Mouse (Mus musculus) forelimb bud, embryonic 11.5 days (tissue): Measurements from ENCODE around the gene Ssr3.
A peak's percentile ranks its signal among the peaks of the same experiment; 100 is the strongest.

Source experiments
- DNase-seq: peaks from one replicate; pipeline ENCODE4 v3.0.0-alpha.2; 2012; ENCODE audit warnings: low read depth, low spot score

Ssr3 gene

DNA sequence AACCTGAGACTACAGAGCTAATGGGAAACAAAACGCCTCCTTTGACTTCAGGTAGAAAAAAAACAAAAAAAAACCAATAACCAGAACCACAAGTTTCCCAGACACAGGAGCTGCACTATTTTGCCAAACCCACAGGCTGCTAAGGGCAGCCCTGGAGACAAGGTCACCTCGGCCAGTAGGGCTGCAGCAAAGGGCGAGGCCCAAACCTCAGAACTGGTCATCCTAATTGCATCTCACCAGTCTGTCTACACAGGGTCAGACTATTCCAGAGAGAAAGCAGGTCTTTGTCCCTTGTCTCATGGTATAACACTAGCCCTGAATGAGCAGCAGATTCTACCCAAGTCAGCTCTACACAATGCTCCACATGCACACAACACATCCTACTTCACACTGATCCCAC is 17.7 kb downstream of the Ssr3 start:
- DNase-seq, result no peak

DNA sequence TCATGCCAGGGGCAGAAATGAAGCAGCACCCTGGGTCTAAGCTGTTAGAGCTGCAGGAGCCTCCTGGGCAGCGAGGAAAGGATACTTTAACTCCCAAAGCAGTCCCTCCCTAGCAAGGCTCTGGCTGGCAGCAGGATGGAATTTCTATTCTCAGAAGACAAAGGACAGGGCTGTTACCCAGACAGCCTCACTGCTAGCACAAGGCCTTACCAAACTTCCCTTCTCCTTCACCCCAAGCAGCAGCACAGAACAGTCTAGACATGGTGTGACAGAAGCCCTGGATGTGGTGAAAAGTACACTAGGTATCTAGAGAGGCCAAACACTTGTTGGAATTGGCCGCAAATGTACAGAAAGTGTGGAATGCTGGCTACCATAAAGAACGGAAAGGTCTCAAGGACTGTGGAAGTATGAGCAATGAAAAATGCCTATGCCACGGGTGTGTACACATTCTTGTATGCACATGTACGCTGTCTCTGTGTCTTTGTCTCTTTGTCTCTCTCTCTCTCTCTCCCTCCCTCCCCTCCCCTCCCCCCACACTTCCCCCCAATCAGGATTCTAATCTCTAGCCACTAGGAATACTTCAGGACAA is 18.7 kb downstream of the Ssr3 start:
- DNase-seq, result no peak

DNA sequence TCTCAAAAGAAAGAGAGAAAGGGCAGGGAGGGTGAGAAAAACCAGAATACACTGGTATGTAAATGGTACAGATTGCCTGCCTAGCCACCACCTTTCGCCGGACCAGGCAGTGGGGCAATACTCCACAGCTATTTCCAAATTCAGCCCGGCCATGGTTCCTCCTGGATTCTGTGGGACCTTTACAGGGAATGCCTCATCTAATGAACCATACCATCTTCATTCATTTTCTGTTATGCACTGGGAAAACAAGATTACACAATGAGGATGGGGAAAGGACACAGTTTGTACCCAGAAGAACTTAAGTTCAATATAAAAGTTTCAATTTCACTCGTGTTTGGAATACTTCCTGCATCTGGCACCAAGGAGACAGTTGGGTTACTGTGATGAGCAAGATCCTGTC is 19.9 kb downstream of the Ssr3 start:
- no peak for DNase-seq

GRCm38 (mm10) chr3:65367944-65368343 is 24.5 kb downstream of the Ssr3 start:
- DNase-seq, result no peak

DNA sequence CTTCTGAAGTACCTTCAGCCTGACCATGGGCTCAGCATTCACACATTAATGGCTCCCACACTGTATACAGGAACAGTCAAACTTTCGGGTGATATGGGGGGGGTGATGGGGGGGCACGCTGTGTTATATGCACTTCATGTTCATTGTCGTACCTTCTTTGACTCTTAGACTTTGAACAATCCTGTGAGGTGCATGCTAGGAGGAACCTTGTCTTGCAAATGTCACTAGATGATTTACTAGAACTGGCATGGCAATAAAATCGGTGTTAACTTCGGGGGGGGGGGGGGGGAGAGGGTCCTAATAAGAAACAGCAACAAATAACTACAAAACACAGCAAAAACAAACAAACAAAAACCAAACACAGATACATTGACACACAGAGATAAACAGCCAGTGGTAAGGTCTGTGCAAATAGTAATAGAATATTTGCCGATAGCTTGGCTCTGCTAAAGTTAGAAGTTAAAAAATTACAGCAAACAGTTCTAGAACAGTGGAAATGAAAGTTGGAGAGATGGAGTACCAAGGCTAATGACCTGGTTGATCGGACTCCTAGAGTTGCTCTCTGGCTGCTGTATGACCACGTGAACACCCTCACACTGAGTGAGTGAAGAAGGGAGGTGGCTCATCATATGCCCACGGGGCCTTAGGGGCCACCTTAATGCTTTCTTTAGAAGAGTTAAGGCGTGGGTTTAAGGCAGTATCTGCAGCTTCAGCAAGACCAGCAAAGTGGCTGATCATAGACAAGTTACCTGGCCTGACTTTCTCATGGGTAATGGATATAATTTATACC is 26.3 kb downstream of the Ssr3 start:
- no peak for DNase-seq

DNA sequence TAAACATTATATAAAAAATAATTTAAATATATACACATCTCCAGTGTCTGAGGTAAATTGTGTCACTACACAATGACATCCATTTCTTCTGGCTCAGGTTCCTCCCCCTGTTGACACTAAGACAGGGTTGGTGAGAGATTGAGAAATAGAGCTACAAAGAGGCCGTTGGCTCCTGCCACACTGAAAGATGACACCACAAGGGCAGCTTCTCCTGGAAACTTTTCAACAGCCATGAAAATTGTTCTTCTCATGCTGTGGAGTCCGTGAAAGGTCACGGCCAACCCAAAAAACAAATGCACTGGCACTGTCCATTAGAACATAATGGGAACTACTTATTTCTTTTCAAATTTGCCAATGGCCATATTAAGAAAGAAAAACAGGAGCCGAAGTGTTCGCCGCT is 27.2 kb downstream of the Ssr3 start:
- DNase-seq, result no peak

GRCm38 (mm10) chr3:65363438-65363837 is 29.0 kb downstream of the Ssr3 start:
- no peak for DNase-seq

DNA sequence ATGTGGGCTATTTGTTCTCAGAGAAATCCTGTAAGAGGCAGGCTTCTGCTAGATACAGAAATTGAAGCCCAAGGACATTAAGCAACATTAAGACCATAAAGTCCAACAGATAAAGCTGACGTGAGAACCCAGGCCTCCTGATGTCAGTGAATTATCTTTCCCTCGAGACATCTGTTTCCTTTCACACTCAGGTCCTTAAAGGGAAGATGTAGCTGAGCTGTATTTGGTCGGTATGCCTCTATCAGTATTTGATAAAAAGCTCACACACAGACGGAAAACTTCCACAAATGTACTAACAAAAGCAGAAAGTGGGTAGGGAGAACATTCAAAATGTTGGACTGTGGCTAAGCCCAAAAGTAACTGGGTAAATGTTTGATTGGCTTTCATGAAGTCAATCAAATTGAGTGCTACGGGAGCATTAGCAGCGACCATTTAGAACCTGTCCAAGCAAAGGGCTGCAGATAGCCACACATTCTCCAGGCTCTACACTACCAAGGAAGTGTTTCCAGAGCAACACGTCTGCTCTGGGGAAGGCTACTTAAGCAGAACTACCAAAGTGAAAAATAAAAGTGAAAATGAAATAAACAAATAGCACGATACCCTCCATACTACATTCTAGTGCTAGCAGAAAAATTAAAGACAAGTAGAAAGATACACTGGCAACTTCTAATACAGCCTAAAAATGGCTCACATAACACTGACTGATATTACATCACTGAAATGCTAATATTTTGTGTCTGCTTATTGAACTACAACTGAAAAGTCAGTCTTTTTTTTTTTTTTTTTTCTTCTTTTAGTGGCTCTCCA is 32.1 kb downstream of the Ssr3 start:
- DNase-seq, result no peak

DNA sequence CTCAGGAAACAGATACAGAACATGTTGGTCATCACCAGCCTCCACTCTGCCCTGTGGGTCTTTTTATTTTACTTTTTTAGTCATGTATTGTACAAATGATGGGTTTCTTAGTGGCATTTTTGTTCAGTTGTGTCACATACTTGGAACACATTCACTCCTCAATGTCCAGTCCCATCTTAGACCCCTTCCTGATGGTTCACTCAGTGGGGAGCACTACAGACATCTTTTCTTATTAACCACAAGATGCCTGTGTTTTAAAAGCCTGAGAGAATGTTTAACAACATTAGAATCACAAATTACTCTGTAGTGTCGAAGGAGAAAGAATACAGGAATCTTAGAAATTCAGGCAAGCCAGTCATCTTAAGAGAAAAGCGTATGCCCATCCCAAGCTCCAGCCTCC is 33.6 kb downstream of the Ssr3 start:
- DNase-seq, result no peak

GRCm38 (mm10) chr3:65358275-65358674 is 34.1 kb downstream of the Ssr3 start:
- DNase-seq, result no peak

DNA sequence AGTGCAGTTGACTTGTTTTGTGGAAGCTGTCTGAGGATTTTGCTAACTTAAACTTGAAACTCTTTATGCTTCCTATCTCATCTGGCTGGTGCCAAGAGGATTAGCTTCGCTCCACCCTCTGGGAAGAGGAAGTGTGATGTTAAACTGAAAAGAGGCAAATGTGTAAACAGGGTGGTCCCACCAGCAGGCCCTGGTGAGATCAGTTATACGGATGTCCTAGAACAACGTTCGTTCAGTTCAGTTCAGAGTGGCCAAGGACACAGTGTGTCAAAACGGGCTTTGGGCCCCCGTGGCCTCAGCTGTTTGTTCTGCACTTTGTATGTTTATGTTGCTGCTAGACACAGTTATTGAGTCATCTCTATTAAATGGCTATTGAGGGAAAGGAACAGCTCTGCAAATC is 36.9 kb downstream of the Ssr3 start:
- DNase-seq, result no peak

DNA sequence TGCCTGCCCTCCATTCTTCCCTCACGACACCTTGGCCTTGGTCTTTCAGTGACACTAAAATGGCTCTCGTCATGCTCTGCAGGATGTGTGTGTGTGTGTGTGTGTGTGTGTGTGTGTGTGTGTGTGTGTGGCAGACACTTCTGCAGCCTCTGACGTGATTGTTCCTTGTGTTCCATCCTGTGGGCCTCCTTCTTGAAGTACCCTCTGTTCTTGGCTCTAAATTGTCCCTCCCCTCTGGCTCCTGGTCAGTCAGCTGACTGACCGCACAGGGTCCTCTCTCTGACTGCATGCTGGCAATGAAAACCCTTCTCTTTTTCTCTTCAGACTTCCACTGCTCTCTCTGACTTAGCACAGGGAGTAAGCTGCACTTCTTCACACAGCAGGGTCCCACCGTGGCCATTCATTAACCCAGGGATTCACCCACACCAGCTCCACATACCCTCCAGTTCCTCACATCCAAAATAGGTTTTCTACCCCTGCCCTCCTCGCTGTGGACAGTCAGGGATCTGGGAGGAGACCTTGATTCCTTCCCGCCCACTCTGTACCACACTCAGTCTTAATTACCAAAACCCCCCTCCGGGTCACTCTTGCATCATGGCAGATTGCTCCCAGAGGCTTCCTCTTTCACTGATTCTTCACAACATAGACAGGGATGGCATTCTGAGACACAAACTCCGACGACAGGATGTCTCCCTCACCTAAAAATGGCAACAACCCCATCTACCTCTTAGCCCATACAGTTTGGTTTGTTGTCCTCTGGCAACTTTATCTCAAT is 39.0 kb downstream of the Ssr3 start:
- DNase-seq, result no peak

DNA sequence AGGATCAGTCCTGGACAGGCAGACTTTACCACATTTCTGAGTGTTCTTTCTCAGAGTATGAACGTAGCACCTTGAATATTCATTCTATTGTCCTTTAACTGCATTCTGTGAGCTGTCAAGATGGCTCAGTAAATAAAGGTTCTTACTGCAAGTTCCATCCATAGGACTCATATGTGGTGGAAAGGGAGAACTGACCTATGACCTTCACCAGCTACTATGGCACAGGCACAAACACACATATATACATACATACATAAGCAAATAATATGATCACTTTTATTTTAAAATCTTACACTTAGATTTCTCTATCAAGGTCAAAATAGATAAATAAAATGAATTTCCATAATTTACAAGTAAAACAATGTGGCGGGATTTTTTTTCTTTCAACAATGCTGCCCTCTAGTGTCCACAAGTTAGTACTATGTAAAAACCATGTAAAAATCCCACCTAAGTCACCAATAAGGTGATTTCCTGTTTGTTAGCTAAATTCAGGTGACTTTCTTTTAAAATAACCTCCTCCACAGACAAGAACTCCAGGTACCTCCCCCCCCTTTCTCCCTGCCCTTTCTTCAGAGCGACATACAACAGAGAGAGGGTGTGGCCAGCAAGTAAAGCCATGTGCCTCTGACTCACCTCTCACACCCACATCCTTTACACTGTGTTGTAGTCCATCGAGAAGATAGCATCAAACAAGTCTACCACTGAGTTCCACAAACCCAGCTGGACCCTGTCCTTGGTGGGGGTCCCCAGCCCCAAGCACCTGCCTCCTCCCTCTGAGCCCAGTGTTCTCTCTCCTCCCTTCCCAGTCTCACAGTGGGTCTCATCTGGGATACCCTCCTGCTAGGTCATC is 39.9 kb downstream of the Ssr3 start:
- peak; percentile 24 for DNase-seq

DNA sequence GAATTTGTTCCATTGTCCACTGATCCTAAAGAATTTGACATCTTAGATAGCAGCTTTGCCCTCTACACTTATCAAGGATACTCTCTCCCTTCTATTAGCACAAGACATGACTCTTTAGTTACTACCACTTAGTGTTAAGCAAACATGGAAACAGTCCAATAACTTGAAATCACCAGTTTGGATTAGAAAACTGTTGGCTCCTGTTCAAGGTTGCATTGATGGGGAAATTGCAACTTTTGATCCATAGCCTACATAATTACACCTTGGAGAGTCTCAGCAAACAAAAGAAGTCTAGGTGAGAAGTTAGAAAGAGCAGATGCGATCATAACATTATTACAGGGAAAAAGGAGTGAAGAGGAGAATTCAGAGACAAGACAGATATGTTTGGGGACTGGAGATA is 46.2 kb downstream of the Ssr3 start:
- no peak for DNase-seq

GRCm38 (mm10) chr3:65340173-65340951 is 52.1 kb downstream of the Ssr3 start:
- no peak for DNase-seq

- DNase-seq, result peak; percentile 23
These were observed 54.5 kb downstream of the Ssr3 start for GRCm38 (mm10) chr3:65337835-65338464.
